Mouse (Mus musculus): ENCODE measurements around the gene Taldo1. TPM values are rescaled to one million over a fixed set of nuclear protein-coding genes. Genes with fewer than 3 reads are reported as not detected.

Gene Taldo1
- polyA plus RNA-seq, 1 experiment from 2014 or later, result 373 TPM

DNA sequence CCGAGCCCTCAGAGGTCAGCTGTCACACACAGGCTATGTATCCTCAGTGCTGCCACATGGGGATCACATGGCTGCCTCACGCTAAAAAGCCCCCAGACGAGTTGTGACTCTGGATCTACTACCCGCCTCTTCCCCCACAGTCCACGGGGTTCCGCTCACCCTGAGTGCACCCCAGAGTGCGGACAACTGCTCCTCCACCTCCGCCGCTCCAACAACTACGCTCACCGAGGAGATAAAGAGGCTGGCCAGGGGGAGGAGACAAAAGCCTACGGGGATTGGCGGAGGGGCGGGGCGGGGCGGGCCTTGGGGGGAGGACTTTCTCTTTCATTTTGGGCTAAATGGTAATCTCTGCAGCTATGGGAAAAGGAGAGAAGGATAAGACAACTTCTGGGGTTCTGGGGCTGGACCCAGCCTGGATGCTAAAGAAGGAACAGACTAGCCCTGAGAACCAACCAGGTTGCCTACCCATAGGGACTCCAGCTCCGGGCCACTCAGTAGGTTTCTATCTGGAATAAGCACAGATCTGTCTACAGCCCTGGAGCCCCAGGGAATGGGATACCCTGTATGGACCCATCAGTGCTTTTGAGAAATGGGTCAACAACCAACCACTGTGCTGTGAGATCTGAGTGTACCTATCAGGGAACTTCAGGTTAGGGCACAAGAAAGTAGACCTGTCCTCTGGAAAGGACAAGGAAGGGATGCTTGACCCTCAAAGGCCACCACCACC, 43.3 kb downstream of the Taldo1 start:
- 4% methylated on average over 17 of the region's 17 CpGs for WGBS (ENCODE audit: insufficient replicate concordance)
- Histone ChIP-seq H3K36me3 (ENCODE audit: control insufficient read depth, insufficient read depth) (peaks cover 21% of the 10 kb centered on the region), H3K27ac (ENCODE audit: low read length) (peak overlapping the region; percentile 56; the same call in 1 of the 2 replicates), H3K4me1 (ENCODE audit: control insufficient read depth, low read depth, low read length) (peaks cover 44% of the 10 kb centered on the region), H3K27me3 (ENCODE audit: control insufficient read depth, insufficient read depth, low read depth, low read length) (no peaks in the 10 kb centered on the region), H3K9ac (ENCODE audit: low read depth, low read length) (peak overlapping the region; percentile 63), H3K4me3 (ENCODE audit: low read depth, low read length) (peak overlapping the region; percentile 60), H3K4me2 (ENCODE audit: low read depth, low read length) (peak overlapping the region; percentile 82), H3K9me3 (replicated peaks; ENCODE audit: control insufficient read depth, low read length) (no peaks in the 10 kb centered on the region)
- peak; percentile 71 for ATAC-seq (ENCODE audit: low read depth)

DNA sequence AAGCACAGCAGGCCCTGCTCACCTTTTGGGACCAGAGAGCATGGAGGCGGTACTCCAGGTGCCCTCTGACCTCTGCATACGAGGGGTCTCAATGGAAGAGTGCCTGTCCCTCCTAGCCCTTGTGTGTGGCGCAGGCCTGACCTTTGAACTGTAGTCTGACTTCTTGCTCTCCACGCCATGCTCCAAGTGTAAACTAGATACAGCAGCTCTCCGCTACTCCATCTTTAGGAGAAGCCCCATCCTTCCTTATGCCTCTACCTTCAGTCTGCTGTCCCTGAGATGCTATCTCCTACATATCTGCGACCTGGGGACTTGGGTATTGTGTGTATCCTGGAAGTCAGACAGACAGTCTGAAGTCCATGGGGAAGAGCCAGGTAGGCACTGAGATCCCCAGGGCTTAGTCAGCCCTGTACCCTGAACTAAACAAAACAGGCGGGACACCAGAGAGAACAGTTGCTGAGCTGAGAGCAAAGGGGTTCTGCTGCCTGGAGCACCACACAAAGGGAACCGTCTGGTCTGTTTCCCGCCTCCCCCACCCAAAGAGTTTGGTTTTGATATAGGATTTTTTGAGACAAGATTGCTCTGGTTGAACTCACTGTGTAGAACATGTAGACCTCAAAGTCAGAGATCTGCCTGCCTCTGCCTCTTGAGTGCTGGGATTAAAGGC, 44.0 kb downstream of the Taldo1 start:
- Histone ChIP-seq H3K36me3 (ENCODE audit: control insufficient read depth, insufficient read depth) (peaks cover 23% of the 10 kb centered on the region), H3K9me3 (replicated peaks; ENCODE audit: control insufficient read depth, low read length) (no peaks in the 10 kb centered on the region), H3K9ac (ENCODE audit: low read depth, low read length) (no peak overlapping the region), H3K4me3 (ENCODE audit: low read depth, low read length) (peak overlapping the region; percentile 60; the same call in 1 of the 2 replicates), H3K27me3 (ENCODE audit: control insufficient read depth, insufficient read depth, low read depth, low read length) (no peaks in the 10 kb centered on the region), H3K27ac (ENCODE audit: low read length) (peak overlapping the region; percentile 66), H3K4me2 (ENCODE audit: low read depth, low read length) (peak overlapping the region; percentile 92), H3K4me1 (ENCODE audit: control insufficient read depth, low read depth, low read length) (peaks cover 49% of the 10 kb centered on the region)
- 67% methylated on average over 9 of the region's 9 CpGs for WGBS (ENCODE audit: insufficient replicate concordance)
- ATAC-seq (ENCODE audit: low read depth), result no peak

DNA sequence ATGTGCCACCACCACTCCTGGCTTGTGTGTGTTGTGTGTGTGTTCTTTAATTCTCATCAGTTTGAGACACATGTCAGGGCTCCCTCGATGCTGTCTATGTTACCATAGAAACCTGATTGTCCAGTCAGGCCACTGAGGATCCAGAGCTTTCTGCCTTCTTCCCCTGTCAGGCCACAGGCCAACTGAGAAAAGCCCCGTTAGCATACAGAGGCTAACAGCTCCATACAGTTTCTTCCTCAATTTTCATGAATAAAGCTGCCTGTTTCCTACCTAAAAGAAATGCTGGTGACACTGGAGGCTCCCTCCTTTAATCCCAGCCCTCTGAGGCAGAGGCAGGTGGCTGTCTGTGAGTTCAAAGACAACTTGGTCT, 44.5 kb downstream of the Taldo1 start:
- Histone ChIP-seq H3K4me2 (ENCODE audit: low read depth, low read length) (peak overlapping the region; percentile 92), H3K9ac (ENCODE audit: low read depth, low read length) (peak overlapping the region; percentile 71; the same call in 1 of the 2 replicates), H3K4me3 (ENCODE audit: low read depth, low read length) (peak overlapping the region; percentile 71), H3K27me3 (ENCODE audit: control insufficient read depth, insufficient read depth, low read depth, low read length) (no peaks in the 10 kb centered on the region), H3K36me3 (ENCODE audit: control insufficient read depth, insufficient read depth) (peaks cover 27% of the 10 kb centered on the region), H3K9me3 (replicated peaks; ENCODE audit: control insufficient read depth, low read length) (no peaks in the 10 kb centered on the region), H3K4me1 (ENCODE audit: control insufficient read depth, low read depth, low read length) (peaks cover 54% of the 10 kb centered on the region), H3K27ac (ENCODE audit: low read length) (peak overlapping the region; percentile 66)
- 40% methylated on average over 2 of the region's 2 CpGs for WGBS (ENCODE audit: insufficient replicate concordance)
- no peak for ATAC-seq (ENCODE audit: low read depth)

DNA sequence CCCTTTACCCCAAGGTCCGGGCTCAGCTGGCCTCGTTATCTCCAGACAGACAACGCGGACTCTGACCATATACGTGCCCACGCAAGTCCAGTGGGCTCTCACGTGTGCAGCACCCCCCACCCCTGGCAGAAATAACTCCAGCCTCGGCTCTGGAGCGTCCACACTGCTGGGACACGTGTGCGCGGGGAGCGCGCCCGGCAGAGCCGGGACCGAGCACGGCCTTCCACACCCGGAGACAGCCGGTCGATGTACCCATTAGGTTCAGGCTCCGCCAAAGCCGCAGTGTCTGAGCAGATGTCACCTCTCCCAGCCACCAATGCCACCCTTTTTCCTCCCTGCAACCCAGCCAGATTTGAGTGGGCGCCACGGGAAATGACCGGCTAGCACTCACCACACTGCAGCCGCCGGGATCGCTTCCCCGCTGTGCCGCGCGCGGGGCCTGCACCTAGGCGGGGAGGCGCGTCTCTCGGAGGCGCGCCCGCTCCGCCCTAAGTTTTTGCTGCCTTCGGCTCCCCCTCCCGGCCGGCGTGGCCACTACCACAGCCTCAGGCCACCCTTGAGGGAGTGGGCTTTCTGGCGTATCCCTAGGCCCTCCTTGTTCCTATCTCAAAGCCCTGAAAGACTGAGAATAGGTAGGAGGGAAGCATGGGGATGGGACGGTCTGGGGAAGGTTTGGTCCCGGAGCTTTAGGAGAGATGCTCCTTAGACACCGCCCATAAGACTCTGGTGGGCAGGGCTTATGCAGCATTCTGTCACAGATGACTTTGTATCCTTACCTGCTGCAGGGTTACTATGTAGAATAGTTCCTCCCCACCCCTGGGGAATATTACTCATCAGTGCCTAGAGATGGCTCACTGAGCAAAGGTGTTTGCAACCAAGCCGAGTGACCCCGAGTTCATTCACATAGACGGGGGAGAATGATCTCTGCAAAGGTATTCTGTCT, 45.5 kb downstream of the Taldo1 start, which contains the start of gene Slc25a22:
Gene Slc25a22 (minus strand): TSS at position 715 of the 943 bp plus-strand sequence.
- no peaks in the 10 kb centered on the region for H3K9me3 ChIP-seq (replicated peaks; ENCODE audit: control insufficient read depth, low read length)
- peak within 1 kb of the TSS; percentile 71 for H3K4me3 ChIP-seq (ENCODE audit: low read depth, low read length)
- 6% methylated on average over 53 of the region's 53 CpGs for WGBS (ENCODE audit: insufficient replicate concordance)
- peak; percentile 76 for ATAC-seq (ENCODE audit: low read depth)
- peak within 1 kb of the TSS; percentile 66 for H3K27ac ChIP-seq (ENCODE audit: low read length)
- H3K9ac ChIP-seq (ENCODE audit: low read depth, low read length), result peak within 1 kb of the TSS; percentile 71
- peak within 1 kb of the TSS; percentile 92 for H3K4me2 ChIP-seq (ENCODE audit: low read depth, low read length)
- peaks cover 60% of the 10 kb centered on the region for H3K4me1 ChIP-seq (ENCODE audit: control insufficient read depth, low read depth, low read length)
- peaks cover 30% of the 10 kb centered on the region for H3K36me3 ChIP-seq (ENCODE audit: control insufficient read depth, insufficient read depth)
- no peaks in the 10 kb centered on the region for H3K27me3 ChIP-seq (ENCODE audit: control insufficient read depth, insufficient read depth, low read depth, low read length)

DNA sequence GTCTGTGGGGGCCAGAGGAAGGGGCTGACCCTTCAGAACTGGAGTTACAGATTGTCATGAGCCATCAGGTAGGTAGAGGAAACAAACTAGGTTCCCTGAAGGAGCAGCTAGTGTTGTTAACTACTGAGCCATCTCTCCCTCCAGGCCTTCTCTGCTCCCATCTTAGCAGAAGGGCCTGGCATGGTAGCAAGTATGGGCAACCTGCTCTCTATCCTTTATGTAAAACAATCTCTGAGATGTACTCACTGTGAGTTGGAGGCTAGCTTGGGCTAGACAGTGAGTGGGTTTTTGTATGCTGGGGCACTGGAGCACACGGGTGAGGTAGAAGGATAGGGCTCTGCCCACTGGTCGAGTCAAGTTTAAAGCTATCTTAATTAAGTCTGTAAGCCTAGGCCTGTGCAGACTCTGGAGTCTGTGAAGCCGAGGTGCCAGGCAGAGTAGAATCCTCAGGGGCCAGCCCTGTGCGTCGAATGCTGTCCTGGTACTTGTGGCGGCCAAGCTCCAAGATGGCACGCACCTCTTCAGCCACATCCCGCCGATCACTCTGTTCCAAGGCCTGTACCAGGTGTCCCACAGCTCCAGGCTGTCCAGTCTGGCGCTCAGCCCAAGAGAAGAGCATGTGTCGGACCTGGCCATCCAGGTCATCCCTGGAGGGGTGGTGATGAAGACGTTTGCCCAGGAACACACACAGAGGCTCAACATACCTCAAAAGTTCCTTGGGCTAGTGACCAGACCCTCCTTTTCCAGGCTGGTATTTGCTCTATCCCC, 46.4 kb downstream of the Taldo1 start:
- no peaks in the 10 kb centered on the region for H3K27me3 ChIP-seq (ENCODE audit: control insufficient read depth, insufficient read depth, low read depth, low read length)
- H3K4me3 ChIP-seq (ENCODE audit: low read depth, low read length), result no peak overlapping the region
- no peak for ATAC-seq (ENCODE audit: low read depth)
- H3K36me3 ChIP-seq (ENCODE audit: control insufficient read depth, insufficient read depth), result peaks cover 30% of the 10 kb centered on the region
- H3K9me3 ChIP-seq (replicated peaks; ENCODE audit: control insufficient read depth, low read length), result no peaks in the 10 kb centered on the region
- no peak overlapping the region for H3K27ac ChIP-seq (ENCODE audit: low read length)
- WGBS (ENCODE audit: insufficient replicate concordance), result 87% methylated on average over 12 of the region's 12 CpGs
- no peak overlapping the region for H3K9ac ChIP-seq (ENCODE audit: low read depth, low read length)
- no peak overlapping the region for H3K4me2 ChIP-seq (ENCODE audit: low read depth, low read length)
- H3K4me1 ChIP-seq (ENCODE audit: control insufficient read depth, low read depth, low read length), result peaks cover 70% of the 10 kb centered on the region

DNA sequence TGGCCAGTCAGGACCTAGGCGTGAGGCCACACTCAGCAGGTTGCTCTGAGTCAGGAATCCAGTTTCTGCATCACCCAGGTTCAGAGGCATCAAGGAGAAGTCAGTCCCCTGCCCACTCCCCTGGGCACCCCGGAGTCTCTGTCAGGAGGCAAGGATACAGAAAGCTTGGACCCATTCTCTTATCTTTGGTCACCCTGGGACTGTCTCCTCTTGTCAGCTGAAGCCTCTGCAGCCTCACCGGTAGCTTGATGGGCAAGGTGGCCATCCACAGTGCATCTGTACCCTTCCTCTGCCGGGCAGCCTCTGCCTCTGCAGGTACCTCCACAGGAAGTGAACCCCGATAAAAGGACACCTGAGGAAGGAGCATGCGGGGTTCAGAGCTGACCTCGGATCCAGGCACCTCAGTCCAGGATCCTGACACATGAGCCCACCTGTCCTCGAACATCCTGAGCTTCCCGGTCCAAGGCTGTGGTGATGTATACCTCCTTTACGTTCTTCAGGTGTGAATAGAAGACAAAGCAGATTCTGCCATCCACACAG, 47.2 kb downstream of the Taldo1 start:
- 82% methylated on average over 10 of the region's 10 CpGs for WGBS (ENCODE audit: insufficient replicate concordance)
- Histone ChIP-seq H3K9ac (ENCODE audit: low read depth, low read length) (no peak overlapping the region), H3K36me3 (ENCODE audit: control insufficient read depth, insufficient read depth) (peaks cover 30% of the 10 kb centered on the region), H3K4me3 (ENCODE audit: low read depth, low read length) (no peak overlapping the region), H3K9me3 (replicated peaks; ENCODE audit: control insufficient read depth, low read length) (no peaks in the 10 kb centered on the region), H3K4me2 (ENCODE audit: low read depth, low read length) (no peak overlapping the region), H3K4me1 (ENCODE audit: control insufficient read depth, low read depth, low read length) (peaks cover 68% of the 10 kb centered on the region), H3K27me3 (ENCODE audit: control insufficient read depth, insufficient read depth, low read depth, low read length) (no peaks in the 10 kb centered on the region), H3K27ac (ENCODE audit: low read length) (no peak overlapping the region)
- no peak for ATAC-seq (ENCODE audit: low read depth)

DNA sequence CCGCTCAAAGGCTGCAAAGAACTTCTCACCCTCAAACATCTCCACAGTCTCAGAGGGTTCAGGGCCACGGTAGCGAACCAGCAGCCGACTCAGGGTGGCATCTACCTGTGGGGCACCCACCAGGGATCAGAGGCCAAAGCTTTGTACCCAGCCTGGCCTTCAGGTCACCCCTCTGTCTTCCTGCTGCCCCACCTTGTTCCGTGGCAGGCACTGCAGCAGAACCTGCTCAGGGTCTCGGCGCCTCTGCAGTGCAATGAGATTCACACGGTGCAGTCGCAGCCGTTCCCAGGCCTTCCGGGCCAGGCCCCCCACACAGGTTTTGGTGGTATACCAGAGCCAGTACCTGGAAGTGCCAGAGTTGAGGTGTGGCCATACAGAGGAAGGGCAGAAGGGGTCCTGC, 47.8 kb downstream of the Taldo1 start:
- Histone ChIP-seq H3K27me3 (ENCODE audit: control insufficient read depth, insufficient read depth, low read depth, low read length) (no peaks in the 10 kb centered on the region), H3K27ac (ENCODE audit: low read length) (no peak overlapping the region), H3K4me1 (ENCODE audit: control insufficient read depth, low read depth, low read length) (peaks cover 67% of the 10 kb centered on the region), H3K36me3 (ENCODE audit: control insufficient read depth, insufficient read depth) (peaks cover 30% of the 10 kb centered on the region), H3K9me3 (replicated peaks; ENCODE audit: control insufficient read depth, low read length) (no peaks in the 10 kb centered on the region), H3K4me3 (ENCODE audit: low read depth, low read length) (no peak overlapping the region), H3K9ac (ENCODE audit: low read depth, low read length) (no peak overlapping the region), H3K4me2 (ENCODE audit: low read depth, low read length) (no peak overlapping the region)
- 95% methylated on average over 11 of the region's 11 CpGs for WGBS (ENCODE audit: insufficient replicate concordance)
- ATAC-seq (ENCODE audit: low read depth), result no peak

DNA sequence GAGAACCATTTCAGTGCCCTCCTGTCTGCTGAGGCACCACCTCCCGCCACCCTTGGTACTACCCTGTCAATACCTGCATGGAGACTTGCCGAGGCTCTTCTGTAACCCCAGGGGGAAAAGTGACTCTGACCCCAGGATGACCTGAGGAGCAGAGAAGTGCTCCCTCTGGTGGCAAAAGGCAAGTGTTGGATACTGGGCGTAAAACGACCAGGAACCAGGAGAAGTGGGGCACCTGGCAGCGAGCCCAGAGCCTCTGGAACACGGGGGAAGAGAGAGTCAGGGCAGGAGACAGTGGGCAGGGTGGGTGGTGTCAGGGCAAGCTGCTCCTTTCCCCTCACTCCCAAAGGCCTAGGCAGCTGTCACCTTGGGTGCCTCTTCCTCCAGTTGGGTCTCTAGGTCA, 48.6 kb downstream of the Taldo1 start:
- no peak overlapping the region for H3K27ac ChIP-seq (ENCODE audit: low read length)
- no peak overlapping the region for H3K4me2 ChIP-seq (ENCODE audit: low read depth, low read length)
- H3K4me1 ChIP-seq (ENCODE audit: control insufficient read depth, low read depth, low read length), result peaks cover 60% of the 10 kb centered on the region
- no peaks in the 10 kb centered on the region for H3K9me3 ChIP-seq (replicated peaks; ENCODE audit: control insufficient read depth, low read length)
- no peaks in the 10 kb centered on the region for H3K27me3 ChIP-seq (ENCODE audit: control insufficient read depth, insufficient read depth, low read depth, low read length)
- no peak for ATAC-seq (ENCODE audit: low read depth)
- 32% methylated on average over 6 of the region's 6 CpGs for WGBS (ENCODE audit: insufficient replicate concordance)
- H3K4me3 ChIP-seq (ENCODE audit: low read depth, low read length), result no peak overlapping the region
- peaks cover 30% of the 10 kb centered on the region for H3K36me3 ChIP-seq (ENCODE audit: control insufficient read depth, insufficient read depth)
- no peak overlapping the region for H3K9ac ChIP-seq (ENCODE audit: low read depth, low read length)
